Mouse (Mus musculus) G1E (cell line): ENCODE data around the gene Fhit.

Source experiments
- CTCF ChIP-seq: IDR thresholded peaks from 2 replicates; pipeline ENCODE4 v1.5.1; 2012; ENCODE audit warnings: low read depth, low read length, inconsistent platforms, mixed read lengths
- GATA1 ChIP-seq: IDR thresholded peaks from 2 replicates; pipeline ENCODE4 v1.6.1; 2012; ENCODE audit warnings: borderline replicate concordance, low read length, inconsistent platforms, mixed read lengths
- POLR2AphosphoS5 ChIP-seq: IDR thresholded peaks from 2 replicates; pipeline ENCODE4 v1.6.1; 2012; ENCODE audit warnings: low read depth, low read length, inconsistent platforms; ENCODE audit not compliant: insufficient replicate concordance
- TAL1 ChIP-seq: conservative IDR thresholded peaks from 2 replicates; pipeline ENCODE4 v1.6.1; 2012; ENCODE audit warnings: low read depth, low read length, inconsistent platforms, mixed read lengths

DNA sequence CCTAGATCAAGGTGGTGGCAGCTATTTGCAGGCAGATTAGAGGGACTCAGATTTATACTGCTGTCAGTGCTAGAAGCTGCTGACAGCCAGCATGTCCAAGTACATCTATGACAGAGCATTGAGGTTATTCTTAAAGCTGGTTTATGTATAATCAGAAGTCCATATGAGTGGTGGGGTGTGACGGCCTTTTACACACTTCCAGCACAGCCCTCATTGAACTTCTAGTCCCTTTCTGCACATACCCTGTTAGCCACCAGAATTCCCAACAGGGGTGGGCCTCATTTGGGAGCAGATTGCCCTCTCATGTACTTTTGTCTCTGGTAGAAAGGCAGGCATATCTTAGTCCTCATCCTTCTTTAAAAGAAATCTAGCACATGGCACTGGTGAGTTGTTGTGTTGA lies 817.8 kb downstream of the Fhit start:
- no peak for TF ChIP-seq POLR2AphosphoS5
- TF ChIP-seq GATA1: no peak
- no peak for TF ChIP-seq CTCF
- TF ChIP-seq TAL1: no peak
